Mouse (Mus musculus): ENCODE results near the gene Atg7. TPM values are rescaled to one million over a fixed set of nuclear protein-coding genes. Genes with fewer than 3 reads are reported as not detected.

Atg7 gene
- polyA plus RNA-seq, 1 experiment from 2014 or later, result 13.5 TPM

DNA sequence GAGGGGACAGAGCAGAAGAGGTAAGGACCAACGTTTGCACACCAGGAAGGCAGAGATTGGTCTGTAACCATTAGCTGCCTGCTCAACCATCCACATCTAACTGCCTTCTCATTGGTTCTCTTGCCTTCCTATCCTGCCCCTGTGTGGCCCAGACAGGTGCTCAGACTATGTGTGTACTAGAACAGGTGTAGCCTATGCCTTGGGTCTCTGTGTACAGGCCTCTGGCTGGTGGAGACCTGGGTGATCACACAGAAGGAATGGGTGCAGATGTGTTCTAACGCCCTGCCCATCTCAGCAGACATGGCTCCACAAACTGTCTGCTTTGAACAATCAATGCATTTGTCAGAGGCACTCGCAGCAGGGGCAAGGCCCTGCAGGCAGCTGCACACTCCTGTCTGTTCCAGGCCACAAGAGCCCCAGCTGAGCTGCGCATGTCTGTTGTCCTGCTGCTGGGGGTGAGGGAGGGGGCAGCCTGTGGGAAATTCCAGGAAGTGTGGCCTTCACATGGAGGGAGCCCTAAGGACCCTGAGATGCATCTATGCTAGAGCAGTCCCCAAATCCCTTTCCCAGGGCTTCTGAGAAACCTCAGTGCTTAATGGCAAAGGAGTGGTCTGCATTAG lies 203.4 kb downstream of the Atg7 start:
- H3K9me3 ChIP-seq (ENCODE audit: control insufficient read depth, low read length), result no peaks in the 10 kb centered on the region
- ATAC-seq (ENCODE audit: low FRiP score) (peak; percentile 63), DNase-seq (ENCODE audit: low spot score) (peak; percentile 49)
- no peak overlapping the region for H3K9ac ChIP-seq (ENCODE audit: low read depth, low read length)
- no peak overlapping the region for H3K4me2 ChIP-seq (replicated peaks; ENCODE audit: low read depth, low read length)
- H3K27me3 ChIP-seq (ENCODE audit: control insufficient read depth, insufficient read depth, low read length), result no peaks in the 10 kb centered on the region
- no peak overlapping the region for H3K4me3 ChIP-seq (ENCODE audit: low read depth, low read length)
- H3K4me1 ChIP-seq (replicated peaks; ENCODE audit: control insufficient read depth, insufficient read depth, low read length), result peaks cover 5% of the 10 kb centered on the region; the same call in 1 of the 2 replicates
- no peaks in the 10 kb centered on the region for H3K36me3 ChIP-seq (ENCODE audit: control insufficient read depth, insufficient read depth, low read length)
- WGBS, result 16% methylated on average over 4 of the region's 4 CpGs
- H3K27ac ChIP-seq (ENCODE audit: low read depth, low read length), result peak overlapping the region; percentile 52

DNA sequence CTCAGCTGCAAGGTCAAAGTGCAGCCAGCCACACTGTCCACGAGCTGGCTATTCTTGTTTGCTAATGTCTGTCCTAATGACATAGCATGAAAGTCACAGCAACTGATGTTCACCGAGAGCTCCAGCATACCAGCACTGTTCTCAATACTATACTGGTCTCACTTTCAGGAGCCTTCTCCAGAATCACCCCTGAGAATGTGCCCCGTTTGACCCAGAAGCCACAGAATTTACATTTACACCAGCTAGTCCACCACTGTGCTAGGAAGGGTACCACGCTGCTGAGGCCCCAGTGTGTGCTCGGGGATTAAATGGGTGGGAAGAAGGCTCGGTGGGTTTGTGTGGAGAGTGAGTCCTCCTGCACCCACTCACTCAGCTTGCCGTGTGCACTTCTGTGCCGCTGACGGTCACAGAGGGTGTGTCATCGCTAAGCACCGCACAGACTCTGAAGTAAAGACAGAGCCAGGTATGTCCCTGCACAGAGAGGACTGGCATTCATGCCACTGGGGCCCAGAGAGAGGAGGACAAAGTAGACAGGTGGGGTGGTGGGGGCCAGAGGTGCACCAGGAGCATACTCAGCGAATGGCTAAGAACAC lies 204.8 kb downstream of the Atg7 start:
- Histone ChIP-seq H3K9ac (ENCODE audit: low read depth, low read length) (no peak overlapping the region), H3K4me3 (ENCODE audit: low read depth, low read length) (no peak overlapping the region), H3K27me3 (ENCODE audit: control insufficient read depth, insufficient read depth, low read length) (no peaks in the 10 kb centered on the region), H3K4me2 (replicated peaks; ENCODE audit: low read depth, low read length) (no peak overlapping the region), H3K36me3 (ENCODE audit: control insufficient read depth, insufficient read depth, low read length) (no peaks in the 10 kb centered on the region), H3K9me3 (ENCODE audit: control insufficient read depth, low read length) (no peaks in the 10 kb centered on the region), H3K27ac (ENCODE audit: low read depth, low read length) (no peak overlapping the region), H3K4me1 (replicated peaks; ENCODE audit: control insufficient read depth, insufficient read depth, low read length) (peaks cover 5% of the 10 kb centered on the region; the same call in 1 of the 2 replicates)
- WGBS, result 81% methylated on average over 12 of the region's 12 CpGs
- DNase-seq (ENCODE audit: low spot score) (no peak), ATAC-seq (ENCODE audit: low FRiP score) (no peak)

GRCm38 (mm10) chr6:114848761-114849160 lies 205.9 kb downstream of the Atg7 start:
- no peaks in the 10 kb centered on the region for H3K9me3 ChIP-seq (ENCODE audit: control insufficient read depth, low read length)
- peaks cover 5% of the 10 kb centered on the region; the same call in 1 of the 2 replicates for H3K4me1 ChIP-seq (replicated peaks; ENCODE audit: control insufficient read depth, insufficient read depth, low read length)
- H3K9ac ChIP-seq (ENCODE audit: low read depth, low read length), result no peak overlapping the region
- H3K4me2 ChIP-seq (replicated peaks; ENCODE audit: low read depth, low read length), result no peak overlapping the region
- H3K27me3 ChIP-seq (ENCODE audit: control insufficient read depth, insufficient read depth, low read length), result no peaks in the 10 kb centered on the region
- ATAC-seq (ENCODE audit: low FRiP score), result no peak
- 74% methylated on average over 7 of the region's 7 CpGs for WGBS
- no peak overlapping the region for H3K27ac ChIP-seq (ENCODE audit: low read depth, low read length)
- H3K4me3 ChIP-seq (ENCODE audit: low read depth, low read length), result no peak overlapping the region
- H3K36me3 ChIP-seq (ENCODE audit: control insufficient read depth, insufficient read depth, low read length), result no peaks in the 10 kb centered on the region
- DNase-seq (ENCODE audit: low spot score), result no peak

DNA sequence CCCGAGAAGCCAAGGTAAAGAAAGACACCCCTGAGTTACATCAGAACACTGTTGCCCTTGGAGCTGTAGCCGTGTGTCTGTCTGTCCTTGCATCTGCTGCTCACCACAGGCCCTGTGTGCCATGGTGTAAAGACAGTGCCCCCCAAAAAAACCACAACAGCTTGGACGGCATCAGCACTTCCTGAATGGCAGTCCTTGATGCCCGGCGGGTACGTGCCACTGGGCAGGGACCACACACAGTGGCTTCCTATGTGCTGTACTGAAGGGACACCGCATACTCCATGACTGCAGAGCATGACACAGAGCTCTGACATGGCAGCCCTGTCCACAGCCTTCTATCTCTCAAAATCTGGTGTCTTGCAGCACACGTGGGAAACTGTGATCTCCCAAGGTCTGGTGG lies 206.9 kb downstream of the Atg7 start:
- DNase-seq (ENCODE audit: low spot score) (no peak), ATAC-seq (ENCODE audit: low FRiP score) (no peak)
- Histone ChIP-seq H3K27me3 (ENCODE audit: control insufficient read depth, insufficient read depth, low read length) (no peaks in the 10 kb centered on the region), H3K36me3 (ENCODE audit: control insufficient read depth, insufficient read depth, low read length) (no peaks in the 10 kb centered on the region), H3K9ac (ENCODE audit: low read depth, low read length) (no peak overlapping the region), H3K27ac (ENCODE audit: low read depth, low read length) (no peak overlapping the region), H3K4me2 (replicated peaks; ENCODE audit: low read depth, low read length) (no peak overlapping the region), H3K9me3 (ENCODE audit: control insufficient read depth, low read length) (no peaks in the 10 kb centered on the region), H3K4me3 (ENCODE audit: low read depth, low read length) (no peak overlapping the region), H3K4me1 (replicated peaks; ENCODE audit: control insufficient read depth, insufficient read depth, low read length) (peaks cover 5% of the 10 kb centered on the region; the same call in 1 of the 2 replicates)
- 94% methylated on average over 8 of the region's 8 CpGs for WGBS

DNA sequence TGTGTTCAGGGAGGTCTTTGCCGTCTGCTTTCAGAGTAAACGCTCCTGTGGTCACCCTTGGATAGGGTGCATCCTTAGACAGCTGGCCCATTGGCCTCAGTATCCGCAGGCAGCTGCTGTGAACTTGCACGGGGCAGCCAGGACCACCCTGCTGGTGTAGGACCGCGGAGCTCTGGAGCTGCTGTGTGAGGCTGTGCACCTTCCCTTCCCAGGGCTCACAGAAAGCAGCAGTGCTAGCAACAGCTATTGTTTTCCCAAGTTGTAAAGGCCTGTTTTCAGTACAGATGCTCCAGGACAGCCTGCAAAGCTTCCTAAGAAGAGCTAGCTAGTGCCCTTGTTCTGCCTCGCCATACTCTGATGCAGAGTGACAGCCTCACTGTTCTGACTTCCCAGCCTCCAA lies 208.8 kb downstream of the Atg7 start:
- Histone ChIP-seq H3K9me3 (ENCODE audit: control insufficient read depth, low read length) (no peaks in the 10 kb centered on the region), H3K36me3 (ENCODE audit: control insufficient read depth, insufficient read depth, low read length) (no peaks in the 10 kb centered on the region), H3K9ac (ENCODE audit: low read depth, low read length) (no peak overlapping the region), H3K27me3 (ENCODE audit: control insufficient read depth, insufficient read depth, low read length) (no peaks in the 10 kb centered on the region), H3K4me3 (ENCODE audit: low read depth, low read length) (no peak overlapping the region), H3K4me1 (replicated peaks; ENCODE audit: control insufficient read depth, insufficient read depth, low read length) (0 out of 2 replicates have a peak, but pooled peaks cover 2% of the 10 kb centered on the region), H3K27ac (ENCODE audit: low read depth, low read length) (no peak overlapping the region), H3K4me2 (replicated peaks; ENCODE audit: low read depth, low read length) (no peak overlapping the region)
- ATAC-seq (ENCODE audit: low FRiP score) (no peak), DNase-seq (ENCODE audit: low spot score) (no peak)
- 38% methylated on average over 7 of the region's 7 CpGs for WGBS

- Histone ChIP-seq H3K4me3 (ENCODE audit: low read depth, low read length) (no peak overlapping the region), H3K36me3 (ENCODE audit: control insufficient read depth, insufficient read depth, low read length) (no peaks in the 10 kb centered on the region), H3K27me3 (ENCODE audit: control insufficient read depth, insufficient read depth, low read length) (no peaks in the 10 kb centered on the region), H3K4me2 (replicated peaks; ENCODE audit: low read depth, low read length) (no peak overlapping the region), H3K9ac (ENCODE audit: low read depth, low read length) (no peak overlapping the region), H3K4me1 (replicated peaks; ENCODE audit: control insufficient read depth, insufficient read depth, low read length) (0 out of 2 replicates have a peak, but pooled peaks cover 2% of the 10 kb centered on the region), H3K9me3 (ENCODE audit: control insufficient read depth, low read length) (no peaks in the 10 kb centered on the region), H3K27ac (ENCODE audit: low read depth, low read length) (no peak overlapping the region)
- ATAC-seq (ENCODE audit: low FRiP score) (peak; percentile 39; the same call in 1 of the 2 replicates), DNase-seq (ENCODE audit: low spot score) (no peak)
- WGBS, result 32% methylated on average over 3 of the region's 3 CpGs
These were observed 209.8 kb downstream of the Atg7 start for GRCm38 (mm10) chr6:114852739-114853138.

DNA sequence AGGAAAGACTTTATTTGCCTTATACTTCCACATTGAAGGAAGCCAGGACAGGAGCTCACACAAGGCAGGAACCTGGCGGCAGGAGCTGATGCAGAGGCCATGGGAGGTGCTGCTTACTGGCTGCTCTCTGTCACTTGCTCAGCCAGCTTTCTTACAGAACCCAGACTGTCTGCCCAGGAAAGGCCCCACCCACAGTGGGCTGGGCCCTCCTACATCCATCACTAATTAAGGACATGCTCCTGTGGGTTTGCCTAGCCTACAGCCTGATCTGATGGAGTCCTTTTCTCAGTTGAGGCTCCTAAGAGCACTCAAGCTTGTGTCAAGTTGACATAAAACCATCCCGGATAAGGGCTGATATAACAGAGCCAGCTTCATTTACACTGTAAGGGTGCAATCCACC lies 211.5 kb downstream of the Atg7 start:
- 40% methylated on average over 2 of the region's 2 CpGs for WGBS
- no peak overlapping the region for H3K27ac ChIP-seq (ENCODE audit: low read depth, low read length)
- H3K4me2 ChIP-seq (replicated peaks; ENCODE audit: low read depth, low read length), result no peak overlapping the region
- H3K4me3 ChIP-seq (ENCODE audit: low read depth, low read length), result no peak overlapping the region
- H3K36me3 ChIP-seq (ENCODE audit: control insufficient read depth, insufficient read depth, low read length), result no peaks in the 10 kb centered on the region
- ATAC-seq (ENCODE audit: low FRiP score) (0 out of 2 replicates have a peak, but pooled peaks have one; percentile 17), DNase-seq (ENCODE audit: low spot score) (no peak)
- H3K27me3 ChIP-seq (ENCODE audit: control insufficient read depth, insufficient read depth, low read length), result no peaks in the 10 kb centered on the region
- no peak overlapping the region for H3K9ac ChIP-seq (ENCODE audit: low read depth, low read length)
- no peaks in the 10 kb centered on the region for H3K9me3 ChIP-seq (ENCODE audit: control insufficient read depth, low read length)
- 0 out of 2 replicates have a peak, but pooled peaks cover 2% of the 10 kb centered on the region for H3K4me1 ChIP-seq (replicated peaks; ENCODE audit: control insufficient read depth, insufficient read depth, low read length)

GRCm38 (mm10) chr6:114855644-114856043 lies 212.7 kb downstream of the Atg7 start:
- Histone ChIP-seq H3K9ac (ENCODE audit: low read depth, low read length) (no peak overlapping the region), H3K27me3 (ENCODE audit: control insufficient read depth, insufficient read depth, low read length) (no peaks in the 10 kb centered on the region), H3K4me3 (ENCODE audit: low read depth, low read length) (no peak overlapping the region), H3K36me3 (ENCODE audit: control insufficient read depth, insufficient read depth, low read length) (no peaks in the 10 kb centered on the region), H3K4me2 (replicated peaks; ENCODE audit: low read depth, low read length) (no peak overlapping the region), H3K9me3 (ENCODE audit: control insufficient read depth, low read length) (no peaks in the 10 kb centered on the region), H3K4me1 (replicated peaks; ENCODE audit: control insufficient read depth, insufficient read depth, low read length) (0 out of 2 replicates have a peak, but pooled peaks cover 2% of the 10 kb centered on the region), H3K27ac (ENCODE audit: low read depth, low read length) (no peak overlapping the region)
- no peak for ATAC-seq (ENCODE audit: low FRiP score)
- 85% methylated on average over 3 of the region's 3 CpGs for WGBS
- DNase-seq (ENCODE audit: low spot score), result no peak

GRCm38 (mm10) chr6:114856501-114856900 lies 213.6 kb downstream of the Atg7 start:
- DNase-seq (ENCODE audit: low spot score) (no peak), ATAC-seq (ENCODE audit: low FRiP score) (no peak)
- H3K9me3 ChIP-seq (ENCODE audit: control insufficient read depth, low read length), result no peaks in the 10 kb centered on the region
- H3K27ac ChIP-seq (ENCODE audit: low read depth, low read length), result no peak overlapping the region
- H3K4me2 ChIP-seq (replicated peaks; ENCODE audit: low read depth, low read length), result no peak overlapping the region
- H3K9ac ChIP-seq (ENCODE audit: low read depth, low read length), result no peak overlapping the region
- no peaks in the 10 kb centered on the region for H3K36me3 ChIP-seq (ENCODE audit: control insufficient read depth, insufficient read depth, low read length)
- 0 out of 2 replicates have a peak, but pooled peaks cover 2% of the 10 kb centered on the region for H3K4me1 ChIP-seq (replicated peaks; ENCODE audit: control insufficient read depth, insufficient read depth, low read length)
- 78% methylated on average over 4 of the region's 4 CpGs for WGBS
- no peaks in the 10 kb centered on the region for H3K27me3 ChIP-seq (ENCODE audit: control insufficient read depth, insufficient read depth, low read length)
- H3K4me3 ChIP-seq (ENCODE audit: low read depth, low read length), result no peak overlapping the region
